Mouse (Mus musculus) heart, postnatal 25 days (tissue): Measurements from ENCODE around the gene Slc15a1. TPM values are rescaled to one million over a fixed set of nuclear protein-coding genes. Genes with fewer than 3 reads are reported as not detected.

Experiments
- DNase-seq: peaks from one replicate; pipeline ENCODE4 v3.0.0; 2022; ENCODE audit warnings: low spot score
- intact Hi-C: fragments of 180-260 bp; cut with DNase I; formaldehyde crosslinking; loops from one replicate; pipeline ENCODE4 v1.15.1; 2025
- total RNA-seq, 2 experiments: library from RNA; stranded (reverse); gene quantifications; 2 replicates each; pipeline ENCODE4 v1.2.3; 2021

The Slc15a1 gene
- total RNA-seq, 2 experiments from 2014 or later, result not detected

GRCm38 (mm10) chr14:121495120-121495519 is 9.9 kb downstream of the Slc15a1 start:
- intact Hi-C loops, result no loop called here
- DNase-seq, result no peak

DNA sequence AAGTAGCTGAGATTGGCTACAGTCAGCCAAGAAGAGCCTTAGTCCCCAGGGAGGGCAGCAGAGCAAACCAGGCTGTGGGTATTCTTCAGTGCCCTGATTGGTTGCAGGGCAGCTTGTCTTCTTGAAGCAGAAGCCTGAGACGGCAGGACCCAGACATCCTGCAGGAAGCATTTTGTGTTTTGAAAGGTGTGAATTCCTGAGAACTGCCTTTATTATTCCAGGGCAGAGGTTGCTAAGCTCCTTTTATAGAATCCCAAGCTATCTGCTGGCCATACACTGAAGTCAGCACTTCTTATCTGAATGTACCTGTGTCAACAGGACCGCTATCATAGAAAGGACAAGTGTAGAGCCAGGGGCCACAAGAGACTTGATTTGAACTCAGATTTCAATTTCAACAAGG is 10.8 kb downstream of the Slc15a1 start:
- DNase-seq, result no peak
- intact Hi-C loops, result no loop called here

GRCm38 (mm10) chr14:121493712-121494111 is 11.3 kb downstream of the Slc15a1 start:
- DNase-seq, result no peak
- intact Hi-C loops, result no loop called here

DNA sequence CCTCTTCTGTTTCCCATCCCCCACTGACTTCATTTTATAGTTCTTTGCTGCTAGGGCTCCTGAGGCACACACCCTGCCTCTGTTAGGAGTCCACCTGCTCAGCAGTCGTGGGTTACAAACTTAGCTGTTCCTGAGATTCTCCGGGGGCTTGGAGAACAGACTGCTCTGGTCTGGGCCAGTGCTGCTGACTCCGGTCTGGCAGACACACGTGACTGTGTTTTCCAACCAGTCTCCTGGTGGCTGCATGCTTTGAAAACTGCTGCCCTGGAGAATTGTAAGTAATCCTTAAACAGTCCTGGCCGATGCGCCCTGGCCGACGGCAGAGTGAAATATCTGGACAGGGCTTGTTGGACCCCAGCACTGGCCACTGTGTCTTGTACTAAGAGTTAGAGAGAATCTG is 12.7 kb downstream of the Slc15a1 start:
- intact Hi-C loops, result no loop called here
- no peak for DNase-seq

DNA sequence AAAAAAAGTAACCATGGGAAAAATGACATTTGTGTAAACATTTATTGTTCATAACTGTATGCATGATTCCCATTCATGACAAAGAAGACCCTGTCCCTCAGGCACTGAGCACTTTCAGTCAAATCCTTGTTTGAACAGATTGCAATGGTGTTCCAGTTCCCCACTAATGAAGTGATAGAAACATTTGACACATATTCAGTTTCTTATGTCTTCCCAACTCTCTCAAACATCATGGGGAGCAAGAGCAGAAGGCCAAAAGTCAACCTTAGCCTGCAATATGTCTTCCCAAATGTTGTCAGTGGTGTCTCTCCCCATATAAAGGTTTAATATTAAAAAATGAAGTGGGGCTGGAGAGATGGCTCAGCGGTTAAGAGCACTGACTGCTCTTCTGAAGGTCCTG is 19.3 kb downstream of the Slc15a1 start:
- no peak for DNase-seq
- intact Hi-C loops, result no loop called here

GRCm38 (mm10) chr14:121484436-121484835 is 20.6 kb downstream of the Slc15a1 start:
- no peak for DNase-seq
- intact Hi-C loops, result no loop called here

- DNase-seq, result no peak
- intact Hi-C loops, result no loop called here
Measured at GRCm38 (mm10) chr14:121482181-121482580, 22.9 kb downstream of the Slc15a1 start.

DNA sequence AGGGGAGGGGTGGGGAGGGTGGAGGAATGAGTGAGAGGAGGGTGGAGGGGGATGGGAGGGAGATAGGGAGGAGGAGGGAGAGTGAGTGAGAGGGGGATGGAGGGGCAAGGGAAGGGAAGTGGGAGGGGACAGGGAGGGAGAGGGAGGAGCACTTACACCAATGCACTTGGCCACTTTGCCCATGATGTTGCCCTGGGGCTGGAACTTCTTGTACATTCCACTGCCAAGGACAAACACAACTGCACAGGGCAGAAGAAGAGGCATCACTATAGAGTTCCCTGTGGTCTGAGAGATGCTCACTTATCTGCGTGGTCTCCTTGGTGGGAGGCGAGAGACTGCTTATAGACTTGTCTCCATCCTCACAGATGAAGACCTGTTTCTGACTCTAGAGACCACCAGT is 23.5 kb downstream of the Slc15a1 start:
- no peak for DNase-seq
- intact Hi-C loops, result no loop called here

- intact Hi-C loops, result no loop called here
- DNase-seq, result no peak
Measured at GRCm38 (mm10) chr14:121479096-121479495, 26.0 kb downstream of the Slc15a1 start.

- intact Hi-C loops, result no loop called here
Measured at GRCm38 (mm10) chr14:121477925-121478693, 26.9 kb downstream of the Slc15a1 start.

GRCm38 (mm10) chr14:121473869-121474268 is 31.2 kb downstream of the Slc15a1 start:
- DNase-seq, result no peak
- intact Hi-C loops, result no loop called here

More at GRCm38 (mm10) chr14:121477925-121478693, 26.9 kb downstream of the Slc15a1 start:
- DNase-seq, result no peak

GRCm38 (mm10) chr14:121471545-121472121 is 33.4 kb downstream of the Slc15a1 start:
- intact Hi-C loops, result no loop called here

GRCm38 (mm10) chr14:121469601-121470000 is 35.5 kb downstream of the Slc15a1 start:
- intact Hi-C loops, result no loop called here
- no peak for DNase-seq

More at GRCm38 (mm10) chr14:121471545-121472121, 33.4 kb downstream of the Slc15a1 start:
- no peak for DNase-seq

DNA sequence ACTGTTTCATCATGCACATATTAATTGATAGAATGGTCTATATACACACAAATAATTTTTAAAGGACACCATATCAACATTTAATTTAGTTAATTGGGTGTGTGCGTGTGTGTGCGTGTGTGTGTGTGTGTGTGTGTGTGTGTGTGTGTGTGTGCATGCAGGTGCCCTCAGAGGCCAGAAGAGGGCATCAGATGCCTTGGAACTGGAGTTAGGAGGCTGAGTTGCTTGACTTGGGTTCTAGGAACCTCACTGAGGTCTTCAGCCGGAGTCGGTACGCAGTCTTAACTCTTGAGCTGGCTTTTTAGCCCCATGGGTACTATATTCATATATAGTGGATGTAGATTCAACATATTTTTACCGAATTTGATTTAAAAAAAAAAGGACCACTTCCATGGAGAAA is 37.4 kb downstream of the Slc15a1 start:
- intact Hi-C loops, result no loop called here
- no peak for DNase-seq

GRCm38 (mm10) chr14:121466501-121466900 is 38.6 kb downstream of the Slc15a1 start:
- no peak for DNase-seq
- intact Hi-C loops, result no loop called here

DNA sequence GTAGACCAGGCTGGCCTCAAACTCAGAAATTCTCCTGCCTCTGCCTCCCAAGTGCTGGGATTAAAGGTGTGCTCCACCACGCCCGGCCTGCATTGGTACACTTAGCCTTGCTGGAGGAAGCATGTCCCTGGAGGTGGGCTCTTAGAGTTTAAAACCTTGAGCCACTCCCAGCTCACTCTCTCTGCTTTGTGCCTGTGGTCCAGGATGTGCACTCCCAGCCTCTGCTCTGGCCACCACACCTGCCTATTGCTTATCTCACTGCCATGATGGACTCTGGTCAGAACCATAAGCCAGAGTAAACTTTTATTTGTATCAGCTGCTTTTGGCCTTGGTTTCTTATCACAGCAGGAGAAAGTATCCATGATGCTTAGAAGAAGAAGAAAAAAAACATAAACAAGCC is 40.7 kb downstream of the Slc15a1 start:
- intact Hi-C loops, result no loop called here
- DNase-seq, result no peak

DNA sequence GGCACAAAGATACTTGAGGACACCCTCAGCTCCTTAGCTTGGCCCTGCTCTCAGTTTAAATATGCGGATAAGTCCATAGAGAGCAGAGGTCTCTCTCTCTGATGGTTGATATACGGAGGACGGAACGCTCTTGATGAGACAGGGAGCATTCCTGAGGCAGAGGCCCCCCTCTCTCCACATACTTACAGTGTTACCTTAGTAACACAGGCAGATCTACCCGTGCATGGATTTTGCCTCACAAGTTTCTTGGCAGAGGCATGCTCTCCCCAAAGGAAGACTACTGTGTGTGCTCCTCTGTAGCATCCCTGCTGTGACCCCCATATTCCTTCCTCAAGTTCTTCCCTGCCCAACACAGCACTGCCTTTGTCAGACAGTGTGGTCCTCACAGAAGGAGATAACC is 42.3 kb downstream of the Slc15a1 start:
- no peak for DNase-seq
- intact Hi-C loops, result no loop called here

- no peak for DNase-seq
- intact Hi-C loops, result no loop called here
Measured at GRCm38 (mm10) chr14:121460966-121461365, 44.1 kb downstream of the Slc15a1 start.

GRCm38 (mm10) chr14:121458521-121458920 is 46.5 kb downstream of the Slc15a1 start:
- DNase-seq, result no peak
- intact Hi-C loops, result loop anchor here (10.0 kb wide), 1 partner anchor 424 kb away; the partner anchor contains the start of gene Farp1

DNA sequence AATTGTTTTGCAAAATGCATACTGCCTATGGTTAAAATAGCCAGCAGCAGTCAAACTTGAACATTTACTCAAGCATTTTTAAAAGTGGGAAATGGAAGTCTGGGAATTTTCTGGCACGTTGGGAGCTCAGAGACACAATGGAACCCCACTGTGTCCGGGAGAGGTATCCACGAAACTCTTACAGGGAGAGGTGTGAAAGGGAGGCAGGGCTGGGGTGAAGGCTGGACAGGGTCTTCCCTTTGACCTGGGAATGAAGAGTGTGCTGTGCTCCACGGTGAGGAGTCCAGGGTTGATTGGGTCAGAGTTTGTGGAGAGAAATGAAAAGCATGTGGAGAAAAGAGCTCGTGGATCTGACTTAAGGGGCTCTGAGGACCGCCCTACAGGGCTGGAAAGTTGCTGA is 47.5 kb downstream of the Slc15a1 start:
- intact Hi-C loops, result loop anchor here (10.0 kb wide), 1 partner anchor 423 kb away; the partner anchor contains the start of gene Farp1
- no peak for DNase-seq
